Mouse (Mus musculus) embryo, embryonic 9.5 days (tissue): ENCODE measurements around the gene Srsf10.

ENCODE experiments used
- DNase-seq: peaks from one replicate; pipeline ENCODE4 v3.0.0-alpha.2; 2017; ENCODE audit errors: extremely low spot score

Gene Srsf10

DNA sequence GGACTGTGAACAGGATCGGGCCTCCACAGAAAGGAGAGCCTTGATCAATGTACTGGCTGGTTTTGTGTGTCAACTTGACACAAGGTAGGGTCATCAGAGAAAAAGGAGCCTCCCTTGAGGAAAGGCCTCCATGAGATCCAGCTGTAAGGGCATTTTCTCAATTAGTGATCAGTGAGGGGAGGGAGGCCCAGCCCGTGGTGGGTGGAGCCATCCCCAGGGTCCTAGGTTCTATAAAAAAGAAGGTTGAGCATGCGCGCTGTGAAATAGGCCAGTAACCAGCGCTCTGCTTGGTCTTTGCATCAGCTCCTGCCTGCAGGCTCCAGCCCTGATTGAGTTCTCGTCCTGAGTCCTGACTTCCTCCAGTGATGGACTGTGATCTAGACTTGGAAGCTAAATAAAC is 29.0 kb downstream of the Srsf10 start:
- no peak for DNase-seq

DNA sequence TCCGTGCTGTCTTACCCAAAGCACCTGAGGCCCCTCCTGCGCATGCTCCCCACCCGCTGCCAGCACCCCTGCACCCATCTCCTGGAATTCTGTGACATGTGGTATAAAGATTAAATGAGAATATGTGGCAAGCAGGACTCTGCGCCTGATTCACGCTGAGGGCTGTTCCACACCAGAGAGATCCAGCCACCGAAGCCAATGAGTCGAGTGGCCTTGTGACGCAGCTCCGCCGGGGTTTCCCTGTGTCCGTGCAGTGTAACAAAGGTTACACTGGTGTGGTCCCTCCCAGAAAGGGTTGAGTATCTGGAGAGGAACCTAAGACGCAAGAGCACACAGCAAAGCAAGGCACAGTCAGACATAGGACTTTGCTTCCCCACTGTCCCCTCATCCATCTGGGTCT is 30.1 kb downstream of the Srsf10 start:
- no peak for DNase-seq

DNA sequence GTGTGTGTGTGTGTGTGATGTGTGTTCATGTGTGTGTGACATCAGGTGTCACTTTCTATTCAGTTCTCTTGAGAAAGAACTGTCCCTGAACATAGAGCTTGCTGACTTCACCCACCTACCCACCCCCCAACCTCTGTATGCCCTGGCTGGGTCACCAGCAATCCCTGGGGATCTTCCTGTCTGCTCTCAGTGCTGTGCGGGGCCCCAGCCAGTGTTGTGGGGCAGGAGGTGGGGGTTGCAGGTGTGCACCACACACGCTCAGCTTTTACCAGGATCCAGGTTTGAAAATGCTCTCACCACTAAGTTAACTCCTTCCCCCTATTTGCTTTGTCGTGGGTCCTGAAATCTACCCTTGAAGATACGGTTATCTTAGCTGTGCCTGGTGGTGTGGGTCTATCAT is 30.6 kb downstream of the Srsf10 start:
- no peak for DNase-seq

DNA sequence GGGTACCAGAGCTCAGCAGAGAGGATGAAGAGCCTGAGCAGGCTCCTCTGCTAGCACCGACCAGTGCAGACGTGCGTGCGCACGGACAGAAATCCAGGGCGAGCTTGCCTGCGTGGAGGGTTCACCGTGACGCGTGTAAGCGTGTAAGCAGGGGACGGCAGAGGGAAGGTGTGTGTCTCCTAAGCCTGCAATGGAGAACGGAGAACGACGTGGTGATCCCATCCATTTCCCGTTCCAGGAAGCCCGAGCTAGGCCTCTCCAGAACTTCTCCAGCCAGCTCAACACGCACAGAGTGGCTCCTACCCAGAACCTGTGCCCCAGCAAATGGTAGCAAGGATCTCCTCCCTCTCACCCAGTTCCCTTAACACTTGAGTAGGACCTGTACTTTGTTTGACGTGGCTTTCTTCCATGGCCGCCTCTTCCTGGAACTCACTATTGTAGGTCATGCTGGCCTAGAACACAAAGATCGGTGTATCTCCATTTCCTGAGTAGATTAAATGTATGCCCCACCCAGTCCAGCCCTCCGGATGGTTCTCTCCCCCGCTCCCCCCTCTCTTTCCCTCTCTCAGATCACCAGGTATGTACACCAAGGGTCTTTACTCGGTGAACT is 33.0 kb downstream of the Srsf10 start:
- DNase-seq = no peak

DNA sequence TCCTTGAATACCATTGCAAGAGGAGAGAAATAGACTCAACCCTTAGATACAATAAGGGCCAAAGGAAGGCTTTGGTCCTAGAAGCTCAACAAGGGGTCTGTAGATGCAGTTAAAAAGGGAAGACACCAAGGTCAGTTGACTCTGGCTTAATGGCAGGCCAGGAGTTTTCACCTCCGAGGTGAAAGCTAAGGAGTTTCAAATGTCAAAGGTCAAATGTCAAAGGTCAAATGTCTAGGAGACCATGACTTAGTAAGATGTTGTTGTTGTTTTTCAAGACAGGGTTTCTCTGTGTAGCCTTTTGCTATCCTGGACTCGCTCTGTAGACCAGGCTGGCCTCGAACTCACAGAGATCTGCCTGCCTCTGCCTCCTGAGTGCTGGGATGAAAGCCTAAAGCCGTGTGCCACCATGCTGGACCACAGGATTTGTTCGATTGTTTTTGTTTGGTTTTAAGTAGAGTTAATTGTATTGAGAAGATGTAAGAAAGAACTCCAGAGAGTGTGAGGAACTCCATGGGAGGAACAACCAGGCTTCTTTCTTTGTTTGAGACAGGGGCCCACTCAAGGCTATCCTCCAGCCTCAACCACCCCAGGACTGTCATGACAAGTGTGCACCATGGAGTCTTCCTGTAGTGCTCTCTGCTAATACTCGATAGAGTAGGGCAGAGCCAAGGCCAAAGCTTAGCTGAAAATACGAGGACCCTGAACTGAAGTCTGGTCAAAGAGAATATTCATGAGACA is 33.8 kb downstream of the Srsf10 start:
- DNase-seq = no peak

DNA sequence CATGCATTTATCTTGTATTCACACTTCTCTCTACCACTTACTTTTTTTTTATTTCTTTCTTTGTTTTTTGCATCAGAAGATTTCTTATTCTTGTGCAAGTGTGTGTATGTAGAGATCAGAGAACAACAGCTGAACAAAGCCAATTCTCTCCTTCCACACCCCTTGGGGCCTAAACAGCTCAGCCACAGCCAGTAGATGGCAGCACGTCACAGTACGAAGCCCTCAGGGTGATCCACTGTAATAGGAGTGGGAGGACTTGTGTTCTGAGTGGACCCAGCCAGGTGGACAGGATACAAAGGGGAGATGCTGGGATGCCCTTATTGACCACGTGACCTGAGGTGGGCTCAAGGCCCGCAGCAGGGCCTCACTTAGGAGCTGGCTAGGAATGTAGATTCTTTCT is 34.3 kb downstream of the Srsf10 start:
- peak; percentile 65 for DNase-seq

DNA sequence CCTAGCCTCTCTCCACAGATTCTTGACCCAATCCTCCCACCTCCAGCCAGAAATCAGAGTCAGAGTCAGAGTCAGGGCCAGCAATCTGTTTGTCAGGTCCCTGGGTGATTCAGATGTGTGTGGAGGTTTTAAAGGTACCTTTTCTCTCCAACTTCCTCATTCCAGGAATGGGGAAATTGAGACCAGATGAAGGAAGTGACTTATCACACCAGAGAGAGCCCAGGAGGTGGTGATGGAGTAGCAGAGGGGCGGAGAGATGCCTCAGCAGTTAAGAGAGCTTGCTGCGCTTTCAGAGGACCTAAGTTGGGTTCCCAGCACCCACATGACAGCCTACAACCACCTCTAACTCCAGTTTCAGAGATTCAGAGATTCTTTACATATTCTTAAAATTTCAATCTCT is 36.0 kb downstream of the Srsf10 start:
- no peak for DNase-seq

DNA sequence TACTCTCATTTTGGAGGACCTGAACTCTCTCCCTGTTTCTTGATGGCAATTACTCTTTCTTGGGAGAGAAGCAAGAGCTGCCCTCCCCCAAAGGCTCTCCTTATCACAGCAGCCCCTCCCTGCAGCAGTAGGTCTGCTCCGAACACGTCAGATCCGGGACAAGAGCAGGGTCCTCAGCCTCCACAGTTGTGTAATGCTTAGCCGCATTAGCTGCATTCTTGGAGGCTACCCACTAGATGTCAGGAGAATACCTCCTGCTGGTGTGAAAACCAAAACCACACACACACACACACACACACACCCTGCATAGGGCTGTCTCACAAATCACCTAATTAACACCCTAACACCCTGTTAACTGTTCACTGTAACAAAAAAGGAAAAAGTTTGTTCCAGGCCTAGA is 37.3 kb downstream of the Srsf10 start:
- no peak for DNase-seq

DNA sequence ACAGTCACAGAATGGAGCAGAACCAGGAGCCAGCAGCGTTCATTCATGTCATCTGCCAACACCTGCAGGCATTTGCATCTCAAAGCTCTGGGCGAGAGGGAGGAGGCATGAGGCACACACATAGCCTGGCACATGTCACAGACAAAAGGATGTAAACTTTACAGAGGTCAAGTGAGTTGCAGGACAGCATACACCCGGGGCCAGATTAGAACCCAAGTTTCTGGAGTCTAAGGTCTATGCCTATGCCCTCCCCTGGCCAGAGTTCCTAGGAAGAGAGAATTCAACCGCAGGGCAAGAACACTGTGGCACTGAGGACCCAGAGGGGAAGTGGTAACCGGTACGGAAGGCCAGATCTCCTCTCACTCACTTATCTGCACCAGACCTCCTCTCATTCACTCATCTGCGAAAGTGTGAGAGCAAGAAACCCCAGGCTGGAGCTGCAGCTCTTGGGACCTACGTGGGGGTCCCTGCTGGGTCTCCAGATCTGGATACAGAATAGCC is 39.6 kb downstream of the Srsf10 start, which contains the start of gene Cnr2:
Cnr2 (plus strand) TSS at position 324 of the 501 bp plus-strand sequence.
- DNase-seq = no peak

DNA sequence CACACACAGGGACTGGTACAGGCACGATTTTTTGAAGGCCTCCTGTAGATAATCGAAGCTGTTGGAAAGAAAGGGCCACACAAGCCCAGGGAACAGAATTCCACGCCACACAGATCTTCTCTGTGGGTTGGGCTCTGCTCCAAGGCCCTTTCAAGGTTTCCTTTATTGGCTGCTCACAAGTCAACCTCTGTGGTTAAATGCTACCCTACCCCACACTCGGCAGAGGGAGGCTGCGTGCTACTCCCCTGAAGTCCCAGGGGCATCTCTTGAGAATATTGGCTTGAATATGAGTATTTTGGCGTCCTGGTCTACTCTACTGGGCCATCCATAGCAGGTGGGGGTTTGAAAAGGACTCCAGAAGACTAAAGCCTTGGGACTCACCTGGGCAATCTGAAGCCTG is 40.6 kb downstream of the Srsf10 start:
- no peak for DNase-seq

DNA sequence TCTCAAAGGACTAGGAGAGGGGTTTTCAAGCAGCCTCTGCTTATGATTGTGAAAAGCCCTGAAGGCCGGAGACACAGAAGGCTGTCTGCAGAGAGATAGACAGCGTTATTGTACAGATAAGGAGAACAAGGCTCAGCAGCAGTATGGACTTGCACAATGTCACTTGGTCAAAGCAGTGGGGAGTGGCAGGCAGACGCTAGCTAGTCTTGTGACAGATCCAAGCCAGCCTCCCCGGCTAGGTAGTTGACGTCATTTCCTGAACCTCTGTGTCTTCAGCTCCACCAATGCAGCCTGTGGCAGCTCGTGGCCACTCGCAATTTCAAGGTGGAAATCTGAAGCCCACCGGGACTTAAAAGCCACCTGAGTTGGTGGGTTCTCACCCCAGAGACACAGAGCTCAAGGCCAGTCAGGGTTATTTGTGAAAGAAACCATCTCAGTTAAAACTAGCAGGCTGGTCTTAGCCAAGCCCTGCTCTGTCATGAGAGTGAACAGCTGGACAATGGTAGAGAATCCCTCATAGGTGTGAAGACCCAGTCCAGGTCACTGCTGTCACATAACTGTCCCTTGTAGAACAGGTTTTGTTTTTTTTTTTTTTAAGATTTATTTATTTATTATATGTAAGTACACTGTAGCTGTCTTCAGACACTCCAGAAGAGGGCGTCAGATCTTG is 43.0 kb downstream of the Srsf10 start:
- DNase-seq = no peak

DNA sequence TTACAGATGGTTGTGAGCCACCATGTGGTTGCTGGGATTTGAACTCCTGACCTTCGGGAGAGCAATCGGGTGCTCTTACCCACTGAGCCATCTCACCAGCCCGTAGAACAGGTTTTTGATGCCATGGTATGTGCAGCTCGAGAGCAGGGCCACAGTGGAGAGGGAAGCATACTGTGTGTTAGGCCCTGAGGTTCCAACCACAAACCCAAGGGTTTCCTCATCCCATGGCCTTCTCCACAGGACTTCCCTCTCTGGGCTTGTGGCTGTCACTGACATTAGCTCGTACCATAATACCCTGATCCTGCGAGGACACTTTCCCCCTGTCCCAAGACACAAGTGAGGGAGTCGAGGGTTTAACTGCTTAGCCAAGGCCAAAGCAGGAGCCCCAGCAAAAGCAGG is 43.5 kb downstream of the Srsf10 start:
- no peak for DNase-seq

DNA sequence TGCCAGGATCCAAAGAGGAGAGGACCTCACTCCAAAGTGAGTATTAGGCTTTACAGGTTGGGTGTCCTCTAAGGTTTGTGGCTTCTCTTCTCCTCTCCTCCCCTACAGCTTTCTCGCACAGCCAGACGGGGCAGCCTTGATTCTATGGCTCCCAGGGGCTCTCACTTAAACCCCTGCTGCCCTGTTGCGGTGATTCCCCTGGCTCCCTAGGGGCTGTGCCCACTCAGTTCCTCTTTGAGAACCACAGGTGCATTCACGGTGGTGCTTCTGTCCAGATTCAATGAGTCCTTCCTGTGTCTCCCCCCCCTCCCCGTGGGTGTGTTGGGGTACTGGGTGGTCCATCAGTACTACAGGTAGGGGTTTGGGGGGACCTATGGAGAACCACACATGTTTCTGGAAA is 44.5 kb downstream of the Srsf10 start:
- no peak for DNase-seq

DNA sequence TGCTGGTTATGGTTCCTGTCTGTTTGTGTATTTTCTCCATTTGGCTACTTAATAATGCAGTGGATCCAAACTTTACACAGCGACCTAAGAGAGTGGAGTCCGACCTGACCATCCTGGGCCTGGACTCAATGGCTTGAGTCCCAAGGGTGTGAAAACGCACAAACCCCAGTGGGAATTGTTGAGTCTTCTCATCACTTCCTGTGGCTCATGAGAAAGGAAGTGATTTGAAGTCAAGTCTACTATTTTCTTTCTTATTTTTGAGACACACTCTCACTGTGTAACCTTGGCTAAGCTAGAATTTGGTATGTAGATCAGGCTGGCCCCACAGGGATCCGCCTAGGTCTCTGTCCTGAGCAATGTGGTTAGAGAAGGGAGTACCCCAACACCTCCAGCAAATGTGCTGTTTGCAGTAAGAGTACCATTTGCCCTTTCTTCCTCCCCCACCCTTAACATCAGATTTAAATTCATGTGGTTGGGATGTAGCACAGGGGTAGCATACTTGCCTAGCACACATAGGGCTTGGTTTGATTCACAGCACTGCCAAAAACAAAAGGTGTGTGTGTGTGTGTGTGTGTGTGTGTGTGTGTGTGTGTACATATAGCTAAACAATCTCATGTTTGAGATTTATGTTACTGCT is 47.2 kb downstream of the Srsf10 start:
- DNase-seq = no peak

DNA sequence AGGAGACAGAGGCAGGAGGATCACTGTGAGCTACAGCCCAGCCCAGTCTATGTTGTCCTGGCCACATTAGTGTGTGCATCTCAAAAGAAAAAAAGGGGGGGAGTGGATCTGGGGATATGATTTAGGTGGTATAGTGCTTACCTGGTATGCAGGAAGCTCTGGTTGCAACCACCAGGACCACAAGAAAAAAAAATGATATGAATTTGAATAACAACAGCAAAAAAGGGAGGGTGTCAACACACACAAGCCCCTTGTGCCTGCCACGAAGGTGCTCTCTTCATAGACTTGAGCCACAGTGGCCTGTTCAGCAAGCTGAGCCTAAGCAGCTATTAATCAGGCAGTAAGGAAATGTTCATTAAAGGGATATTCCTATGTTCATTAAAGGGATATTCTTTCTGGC is 49.3 kb downstream of the Srsf10 start:
- no peak for DNase-seq

DNA sequence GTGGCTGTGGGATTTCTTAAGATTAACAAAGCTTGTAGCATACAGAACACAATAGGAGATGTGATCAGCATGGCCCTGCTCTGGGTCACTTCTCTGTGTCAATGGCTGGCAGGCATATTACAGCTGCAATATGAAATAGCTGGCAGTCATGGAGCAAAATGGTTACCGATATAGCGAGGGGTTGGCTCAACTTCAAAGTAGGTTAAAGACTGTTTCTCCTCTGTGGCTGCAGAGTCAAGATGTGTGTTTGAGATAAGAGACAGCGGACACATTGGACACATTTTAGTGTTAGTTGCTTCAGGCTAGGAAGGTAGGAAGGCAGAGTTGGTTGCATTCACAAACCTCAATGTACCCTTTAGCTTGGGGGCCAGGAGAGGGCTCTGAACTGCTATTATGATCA is 51.1 kb downstream of the Srsf10 start:
- no peak for DNase-seq

DNA sequence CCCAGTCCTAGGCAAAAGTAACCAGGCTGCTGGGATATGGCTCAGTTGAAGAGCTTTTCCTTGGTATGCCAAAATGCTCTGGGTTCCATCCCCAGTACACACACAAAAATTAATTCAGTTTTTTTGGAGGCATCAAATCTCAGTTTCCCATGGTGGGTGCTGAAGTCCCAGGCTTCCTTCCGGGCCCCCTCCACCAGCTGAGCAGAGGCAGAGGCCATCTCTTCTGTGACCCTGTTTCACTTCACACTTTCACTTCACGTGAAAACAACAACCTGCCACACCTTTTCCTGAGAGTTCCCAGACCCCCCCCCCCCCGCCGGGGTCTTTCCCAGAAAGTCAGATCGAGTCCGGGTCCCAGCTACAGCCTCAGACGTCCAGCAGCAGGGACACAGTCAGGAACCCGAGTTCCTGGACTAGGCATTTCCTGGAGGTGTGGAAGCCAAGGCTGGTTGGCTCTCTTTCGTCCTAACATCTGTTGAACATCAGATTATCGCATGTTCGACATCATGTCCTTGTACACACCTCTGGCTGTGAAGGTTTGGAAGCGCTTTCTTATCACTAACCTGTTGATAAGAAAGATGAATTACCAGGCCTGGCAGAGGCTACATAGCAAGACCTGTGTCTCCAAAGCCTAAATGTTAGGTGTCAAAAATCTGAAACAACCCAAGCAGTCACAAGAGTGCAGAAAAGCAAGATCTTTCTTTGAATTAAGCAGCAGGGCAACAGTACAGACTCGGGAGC is 53.9 kb downstream of the Srsf10 start:
- DNase-seq = no peak

DNA sequence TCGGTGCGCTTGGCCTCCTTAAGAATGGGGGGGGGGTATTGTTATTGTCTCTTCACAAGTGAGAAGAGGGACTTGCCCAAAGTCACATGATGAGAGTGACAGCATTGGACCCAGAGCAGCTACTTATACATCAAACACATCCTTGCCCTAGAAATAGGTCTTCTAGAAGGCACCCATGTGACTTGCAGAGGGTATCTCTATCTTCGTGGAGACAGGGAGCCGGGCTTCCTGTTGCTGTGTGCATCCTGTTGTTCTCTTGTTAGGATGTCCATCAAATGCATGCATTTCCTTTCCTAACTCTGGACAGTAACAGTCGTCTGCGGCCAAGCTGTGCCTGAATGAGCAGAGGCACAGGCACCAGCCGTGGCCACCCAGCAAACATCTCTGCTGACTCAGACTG is 56.0 kb downstream of the Srsf10 start:
- no peak for DNase-seq

DNA sequence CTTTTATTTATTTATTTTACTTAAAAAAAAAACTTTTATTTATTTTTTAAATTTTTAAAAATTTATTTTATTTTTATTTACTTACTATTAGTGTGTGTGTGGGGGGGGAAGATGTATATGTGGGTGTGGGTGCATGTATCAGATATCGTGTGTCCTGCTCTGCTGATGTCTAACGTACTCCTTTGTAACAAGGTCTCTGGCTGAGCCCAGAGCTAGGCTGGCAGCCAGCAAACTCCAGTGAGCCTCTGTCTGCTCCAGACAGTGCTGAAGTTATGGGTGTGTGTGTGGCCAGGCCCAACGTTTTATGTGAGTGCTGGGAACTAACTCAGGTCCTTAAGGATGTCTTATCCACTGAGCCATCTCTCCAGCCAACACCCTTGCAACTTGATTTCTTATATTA is 56.6 kb downstream of the Srsf10 start:
- DNase-seq = no peak

DNA sequence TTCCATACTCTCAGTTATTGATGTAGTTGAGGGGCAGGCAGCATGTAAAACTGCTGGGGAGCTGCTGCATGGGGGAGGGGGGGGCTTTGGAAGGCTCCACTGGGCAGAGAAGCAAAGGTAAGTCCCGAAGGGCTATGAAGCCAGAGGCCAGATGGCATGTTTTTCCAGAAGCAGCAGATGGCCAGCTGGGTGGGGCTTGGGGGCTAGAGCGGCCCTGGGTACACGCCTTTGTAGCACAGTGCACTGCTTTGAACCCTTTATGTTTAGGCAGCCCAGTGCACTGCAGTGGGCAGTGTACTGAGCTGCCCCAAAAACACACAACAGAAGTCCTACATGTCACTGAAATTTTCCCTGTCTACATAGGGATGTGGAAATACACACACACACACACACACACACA is 57.3 kb downstream of the Srsf10 start:
- peak; percentile 28 for DNase-seq

DNA sequence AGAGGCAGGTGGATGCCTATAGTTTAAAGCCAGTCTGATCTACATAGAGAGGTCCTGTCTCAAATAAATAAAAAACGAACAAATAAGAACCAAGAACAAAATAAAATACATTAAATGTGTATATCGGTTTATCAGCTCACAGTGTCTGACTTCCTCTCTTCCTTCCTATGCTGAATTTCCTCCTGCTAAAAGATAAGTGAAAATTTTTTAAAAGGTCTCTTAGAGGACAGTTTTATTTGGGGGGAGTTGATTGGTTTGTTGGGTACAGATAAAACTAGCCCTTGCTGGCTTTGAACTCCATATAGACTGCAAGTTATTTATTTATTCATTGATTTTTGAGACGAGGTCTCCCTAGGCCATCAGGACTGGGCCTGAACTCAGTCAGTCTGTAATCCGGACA is 57.9 kb downstream of the Srsf10 start:
- DNase-seq = no peak
